Mouse (Mus musculus): ENCODE measurements at regions not wholly inside any gene's neighbourhood (a gene's known extent, or its start where the extent isn't known, plus 50 kb on each side); places are given as distances from the start of the nearest gene placed in this dataset.

- DNase-seq (ENCODE audit: inconsistent age in 2 of 2, low spot score in 1 of 2), result peak in 1 of 2 experiments; percentile 45
Observed at GRCm38 (mm10) chr2:148107607-148108115, 60.9 kb upstream of the Foxa2 start.

GRCm38 (mm10) chr2:148110149-148110548 lies 63.4 kb upstream of the Foxa2 start:
- peak in 1 of 2 experiments; percentile 53 for DNase-seq (ENCODE audit: inconsistent age in 2 of 2, low spot score in 1 of 2)

GRCm38 (mm10) chr2:148111889-148112288 lies 65.1 kb upstream of the Foxa2 start:
- peak in 1 of 2 experiments; percentile 59 for DNase-seq (ENCODE audit: inconsistent age in 2 of 2, low spot score in 1 of 2)

GRCm38 (mm10) chr2:148113184-148113583 lies 66.4 kb upstream of the Foxa2 start:
- no peak for DNase-seq (ENCODE audit: inconsistent age in 2 of 2, low spot score in 1 of 2)

GRCm38 (mm10) chr2:148114600-148114999 lies 67.8 kb upstream of the Foxa2 start:
- DNase-seq (ENCODE audit: inconsistent age in 2 of 2, low spot score in 1 of 2), result no peak

GRCm38 (mm10) chr2:148116033-148116790 lies 69.4 kb upstream of the Foxa2 start:
- no peak for DNase-seq (ENCODE audit: inconsistent age in 2 of 2, low spot score in 1 of 2)

- no peak for DNase-seq (ENCODE audit: inconsistent age in 2 of 2, low spot score in 1 of 2)
Observed at GRCm38 (mm10) chr2:148117420-148117819, 70.7 kb upstream of the Foxa2 start.

- DNase-seq (ENCODE audit: inconsistent age in 2 of 2, low spot score in 1 of 2), result peak; percentile 34 to 76
Observed at GRCm38 (mm10) chr2:148121885-148122876, 75.4 kb upstream of the Foxa2 start.

GRCm38 (mm10) chr2:148123780-148124179 lies 77.0 kb upstream of the Foxa2 start:
- DNase-seq (ENCODE audit: inconsistent age in 2 of 2, low spot score in 1 of 2), result no peak

- DNase-seq (ENCODE audit: inconsistent age in 2 of 2, low spot score in 1 of 2), result peak; percentile 15 to 54
Observed at GRCm38 (mm10) chr2:148133811-148134210, 87.0 kb upstream of the Foxa2 start.

- DNase-seq (ENCODE audit: inconsistent age in 2 of 2, low spot score in 1 of 2), result peak; percentile 16 to 46
Observed at GRCm38 (mm10) chr2:148141936-148142335, 95.2 kb upstream of the Foxa2 start.

- DNase-seq (ENCODE audit: inconsistent age in 2 of 2, low spot score in 1 of 2), result peak in 1 of 2 experiments; percentile 38
Observed at GRCm38 (mm10) chr2:148144816-148145215, 98.0 kb upstream of the Foxa2 start.

GRCm38 (mm10) chr2:148148272-148148671 lies 101.5 kb upstream of the Foxa2 start:
- DNase-seq (ENCODE audit: inconsistent age in 2 of 2, low spot score in 1 of 2), result no peak

- peak; percentile 34 to 61 for DNase-seq (ENCODE audit: inconsistent age in 2 of 2, low spot score in 1 of 2)
Observed at GRCm38 (mm10) chr2:148149426-148149825, 102.7 kb upstream of the Foxa2 start.

GRCm38 (mm10) chr2:148153513-148154271 lies 106.9 kb upstream of the Foxa2 start:
- no peak for DNase-seq (ENCODE audit: inconsistent age in 2 of 2, low spot score in 1 of 2)

GRCm38 (mm10) chr2:148156122-148156521 lies 109.4 kb upstream of the Foxa2 start:
- no peak for DNase-seq (ENCODE audit: inconsistent age in 2 of 2, low spot score in 1 of 2)

- peak; percentile 13 to 32 for DNase-seq (ENCODE audit: inconsistent age in 2 of 2, low spot score in 1 of 2)
Observed at GRCm38 (mm10) chr2:148159028-148159600, 112.3 kb upstream of the Foxa2 start.

GRCm38 (mm10) chr2:148160997-148161396 lies 114.2 kb upstream of the Foxa2 start:
- DNase-seq (ENCODE audit: inconsistent age in 2 of 2, low spot score in 1 of 2), result no peak

- no peak for DNase-seq (ENCODE audit: inconsistent age in 2 of 2, low spot score in 1 of 2)
Observed at GRCm38 (mm10) chr2:148161966-148162365, 115.2 kb upstream of the Foxa2 start.

- DNase-seq (ENCODE audit: inconsistent age in 2 of 2, low spot score in 1 of 2), result no peak
Observed at GRCm38 (mm10) chr2:148162562-148162961, 115.8 kb upstream of the Foxa2 start.
